Mouse (Mus musculus): ENCODE data around the gene Zbtb4.

GRCm38 (mm10) chr11:69719423-69719822 lies 46.3 kb upstream of the Zbtb4 start:
- TF ChIP-seq POLR2AphosphoS2 (IDR thresholded peaks at IDR 0.05; ENCODE audit: insufficient read length, low read depth) (no peak), POLR2A (IDR thresholded peaks at IDR 0.05; ENCODE audit: insufficient read length, low read depth) (no peak), TCF12 (IDR thresholded peaks at IDR 0.05; ENCODE audit: insufficient read depth, poor library complexity, severe bottlenecking) (no peak)

All from myocyte (in vitro differentiated cells).